Mouse (Mus musculus): ENCODE data around the gene Tnfsf9.

DNA sequence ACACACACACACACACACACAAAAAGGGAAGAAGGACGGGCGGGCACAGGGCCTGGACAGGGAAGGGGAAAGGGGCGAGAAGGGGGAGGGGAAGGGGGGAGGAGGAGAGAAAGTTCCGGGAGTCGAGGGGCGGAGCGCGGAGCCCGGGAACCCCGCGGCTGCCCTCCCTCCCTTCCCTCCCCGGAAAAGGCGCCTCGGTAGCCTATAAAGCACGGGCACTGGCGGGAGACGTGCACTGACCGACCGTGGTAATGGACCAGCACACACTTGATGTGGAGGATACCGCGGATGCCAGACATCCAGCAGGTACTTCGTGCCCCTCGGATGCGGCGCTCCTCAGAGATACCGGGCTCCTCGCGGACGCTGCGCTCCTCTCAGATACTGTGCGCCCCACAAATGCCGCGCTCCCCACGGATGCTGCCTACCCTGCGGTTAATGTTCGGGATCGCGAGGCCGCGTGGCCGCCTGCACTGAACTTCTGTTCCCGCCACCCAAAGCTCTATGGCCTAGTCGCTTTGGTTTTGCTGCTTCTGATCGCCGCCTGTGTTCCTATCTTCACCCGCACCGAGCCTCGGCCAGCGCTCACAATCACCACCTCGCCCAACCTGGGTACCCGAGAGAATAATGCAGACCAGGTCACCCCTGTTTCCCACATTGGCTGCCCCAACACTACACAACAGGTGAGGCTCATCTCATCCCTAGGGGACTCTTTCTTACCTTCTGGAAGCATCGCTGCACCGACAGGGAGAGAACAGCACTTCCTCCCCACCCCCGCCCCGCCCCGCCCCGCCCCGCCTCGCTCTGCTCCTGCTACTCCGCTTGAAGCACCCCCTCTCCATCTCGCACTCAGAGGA, at the start of gene Tnfsf9:
- no peak for TF ChIP-seq CTCF (IDR thresholded peaks at IDR 0.05; ENCODE audit: insufficient read depth, low read length)
- peak; percentile 59; the same call in 1 of the 2 replicates for TF ChIP-seq POLR2A (IDR thresholded peaks at IDR 0.05; ENCODE audit: borderline replicate concordance, extremely low read depth, low read depth, low read length)
